Mouse (Mus musculus) G1E-ER4 (cell line): ENCODE measurements around the gene Mpeg1. TPM values are rescaled to one million over a fixed set of nuclear protein-coding genes. Genes with fewer than 3 reads are reported as not detected.

ENCODE experiments used
- GATA1 ChIP-seq: IDR thresholded peaks from one replicate; pipeline ENCODE4 v1.8.0; 2012; ENCODE audit warnings: low read length, inconsistent platforms
- polyA plus RNA-seq: library from polyadenylated mRNA; stranded (reverse); fragments of >175 nt; gene quantifications from 2 replicates; pipeline ENCODE4 v1.2.3, GENCODE M21; 2012

Gene Mpeg1
- not detected in 2 replicates for polyA plus RNA-seq

DNA sequence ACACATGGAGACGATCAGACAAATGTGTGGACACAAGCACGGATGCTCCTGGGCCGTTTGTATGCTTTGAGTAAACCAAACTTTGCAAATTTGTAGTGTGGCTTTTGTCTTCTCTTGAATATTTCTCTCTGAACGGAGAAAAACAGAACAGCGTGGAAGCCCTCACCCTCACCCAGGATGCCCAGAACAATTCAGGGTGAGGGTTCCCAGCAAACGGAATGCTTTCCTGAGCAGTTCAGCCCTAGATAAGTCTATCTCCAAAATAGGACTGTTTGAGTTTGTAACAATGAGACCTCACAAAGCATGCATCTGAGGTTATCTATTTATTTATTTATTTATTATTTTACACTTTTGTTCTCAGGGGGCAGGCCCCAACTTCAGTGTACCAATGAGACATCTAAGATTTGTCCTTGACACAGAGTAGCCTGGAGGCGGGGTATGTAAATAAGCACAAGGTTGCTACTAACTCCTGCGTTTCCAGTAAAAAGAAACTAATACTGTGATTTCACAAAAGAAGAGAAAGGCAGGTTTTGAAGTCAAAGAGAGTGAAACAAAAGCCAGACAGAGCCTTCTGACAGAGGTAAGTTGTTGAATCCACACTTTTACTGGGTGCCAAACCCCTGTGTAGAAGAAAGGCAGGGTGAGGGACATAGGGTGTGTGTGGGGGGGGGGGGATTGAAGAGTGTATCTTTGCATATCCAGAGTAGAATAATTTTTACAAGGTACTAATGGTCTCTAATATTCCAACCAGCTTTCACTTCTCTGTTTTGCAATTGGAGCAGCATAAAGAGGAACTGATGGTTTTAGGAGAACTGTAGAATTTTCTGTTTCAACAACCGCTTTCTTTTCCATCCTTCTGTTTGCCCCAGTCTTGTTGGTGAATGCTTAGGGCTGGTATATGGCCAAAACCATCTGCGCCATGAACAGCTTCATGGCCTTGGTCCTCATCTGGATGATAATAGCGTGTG is at the start of gene Mpeg1:
Mpeg1 (plus strand) TSS at position 498 of the 968 bp plus-strand sequence.
- TF ChIP-seq GATA1, result no peak

DNA sequence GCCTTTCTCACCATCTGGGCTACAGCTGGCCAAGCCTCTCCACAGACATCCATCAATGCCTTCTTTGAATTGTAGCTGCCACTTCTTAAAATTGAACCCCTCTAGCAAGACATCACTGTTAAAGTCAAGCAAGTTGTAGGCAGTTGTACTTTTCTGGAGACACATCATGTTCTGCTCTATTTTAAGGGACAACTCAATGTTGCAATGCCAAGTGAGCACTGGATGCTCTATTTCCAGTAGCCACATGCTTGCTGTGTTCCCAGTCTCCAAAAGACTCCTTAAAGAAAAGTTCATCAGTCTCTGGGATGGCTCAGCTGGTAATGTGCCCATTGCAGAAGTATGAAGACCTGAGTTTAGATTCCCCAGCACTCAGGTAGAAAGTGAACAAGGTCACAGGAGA is 46.8 kb upstream of the Mpeg1 start:
- no peak for TF ChIP-seq GATA1

DNA sequence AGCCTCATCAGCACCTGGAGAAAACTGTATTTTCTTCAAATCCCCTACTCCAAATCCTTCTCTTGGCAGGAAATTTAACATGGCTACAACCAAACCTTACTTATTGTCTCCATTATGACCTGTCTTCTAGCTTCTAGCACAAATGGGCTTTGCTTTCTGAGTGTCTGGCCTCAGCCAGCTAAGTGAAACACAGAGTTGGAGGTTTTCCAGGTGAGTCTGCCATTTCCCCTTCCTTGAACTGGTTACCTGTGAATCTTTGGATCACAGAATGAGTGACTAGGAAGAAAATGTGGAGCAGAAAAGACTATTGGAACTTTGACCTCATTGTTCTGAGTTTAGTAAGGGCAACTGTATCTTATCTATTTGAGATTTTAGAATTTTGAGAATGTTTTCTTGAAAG is 43.2 kb upstream of the Mpeg1 start, which contains the start of gene Olfr1441:
Olfr1441 (plus strand) TSS at position 73 of the 400 bp plus-strand sequence.
- TF ChIP-seq GATA1, result no peak

DNA sequence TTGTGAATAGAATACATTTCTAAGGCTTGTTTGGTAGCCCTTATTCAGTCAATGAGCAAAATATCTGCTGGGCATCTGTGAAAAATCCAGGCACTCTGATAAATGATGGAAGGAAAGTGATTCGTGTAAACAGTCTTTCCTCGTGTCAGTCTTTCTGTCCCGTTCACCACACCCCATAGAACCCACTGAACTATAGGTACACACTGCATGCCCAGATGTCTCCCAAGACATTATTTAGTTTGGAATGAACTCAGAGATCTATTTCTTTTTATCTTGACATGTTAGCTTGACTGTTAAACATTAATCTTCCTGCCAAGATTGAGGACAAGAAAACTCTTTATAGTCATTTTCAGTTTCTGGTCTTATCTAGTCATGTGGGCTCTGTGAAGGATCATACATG is 42.3 kb upstream of the Mpeg1 start:
- no peak for TF ChIP-seq GATA1

DNA sequence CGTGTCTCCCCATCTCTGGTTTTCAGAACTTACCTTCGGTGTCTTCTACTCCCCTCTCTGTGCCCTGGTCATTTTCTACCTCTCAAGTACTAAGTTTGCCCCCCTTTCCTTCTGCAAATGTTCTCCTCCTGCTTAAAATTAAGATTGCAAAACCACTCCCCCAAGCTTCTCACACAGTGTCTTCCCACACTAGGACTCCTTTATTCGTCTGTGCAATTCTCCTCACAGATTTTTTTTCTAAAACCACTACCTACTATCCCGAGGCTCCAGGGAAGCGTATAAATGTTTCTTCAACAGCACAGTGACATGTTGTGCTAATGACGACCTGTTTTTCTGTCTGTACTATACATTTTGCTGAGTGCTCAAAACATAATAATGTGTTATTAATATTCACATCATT is 40.0 kb upstream of the Mpeg1 start:
- no peak for TF ChIP-seq GATA1

DNA sequence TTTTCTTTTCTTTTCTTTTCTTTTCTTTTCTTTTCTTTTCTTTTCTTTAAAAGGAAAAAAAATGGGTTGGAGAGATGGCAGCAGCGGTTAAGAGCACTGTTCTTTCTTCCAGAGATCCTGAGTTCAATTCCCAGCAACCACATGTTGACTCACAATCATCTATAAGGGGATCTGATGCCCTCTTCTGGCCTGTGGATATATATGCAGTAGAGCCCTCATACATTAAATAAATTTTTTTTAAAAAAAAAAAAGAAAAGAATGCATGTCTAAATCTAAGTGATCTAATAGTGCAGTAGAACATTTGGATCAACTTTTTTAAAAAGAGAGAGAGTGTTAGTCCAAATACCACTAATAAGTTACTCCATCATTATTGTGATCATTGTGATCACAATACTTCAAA is 38.9 kb upstream of the Mpeg1 start:
- no peak for TF ChIP-seq GATA1

DNA sequence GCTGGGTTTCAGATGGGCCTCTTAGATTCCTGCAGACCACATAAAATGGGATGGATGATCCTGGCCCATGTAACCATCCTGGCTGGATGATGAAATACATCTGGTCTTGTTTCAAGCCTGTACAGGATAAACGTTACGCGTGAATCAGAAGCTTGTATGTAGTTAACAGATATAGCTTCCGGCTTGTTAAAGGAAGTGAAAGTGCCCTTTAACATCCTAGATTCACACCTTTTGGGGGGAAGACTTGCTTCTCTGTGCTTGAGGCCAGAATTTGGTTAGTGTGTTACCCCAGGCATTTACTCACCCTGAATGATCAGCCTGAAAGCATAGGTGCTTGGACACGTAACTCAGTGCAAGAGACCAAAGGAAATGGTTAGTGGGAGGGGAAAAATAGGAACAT is 33.5 kb upstream of the Mpeg1 start:
- TF ChIP-seq GATA1, result no peak

DNA sequence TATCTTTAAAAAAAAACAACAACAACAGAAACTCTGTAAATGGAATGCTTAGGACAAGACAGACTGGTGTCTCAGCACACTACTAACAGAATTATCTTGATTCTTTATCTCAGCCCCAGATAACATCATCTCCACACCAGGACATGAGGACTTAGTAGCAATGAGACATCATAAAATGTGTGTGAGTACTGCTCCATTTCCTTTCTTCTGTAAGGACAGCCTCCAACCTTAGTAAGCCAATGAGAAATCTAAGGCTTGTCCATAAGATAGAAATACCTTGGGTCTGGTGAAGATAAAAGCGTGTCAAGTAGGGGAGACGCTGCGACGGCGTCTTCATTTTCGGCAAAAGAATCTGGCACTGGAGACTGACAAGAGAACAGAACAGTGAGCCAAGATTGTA is 33.0 kb upstream of the Mpeg1 start, which contains the start of gene Pfpl:
Pfpl (plus strand) TSS at position 301 of the 400 bp plus-strand sequence.
- TF ChIP-seq GATA1, result no peak

DNA sequence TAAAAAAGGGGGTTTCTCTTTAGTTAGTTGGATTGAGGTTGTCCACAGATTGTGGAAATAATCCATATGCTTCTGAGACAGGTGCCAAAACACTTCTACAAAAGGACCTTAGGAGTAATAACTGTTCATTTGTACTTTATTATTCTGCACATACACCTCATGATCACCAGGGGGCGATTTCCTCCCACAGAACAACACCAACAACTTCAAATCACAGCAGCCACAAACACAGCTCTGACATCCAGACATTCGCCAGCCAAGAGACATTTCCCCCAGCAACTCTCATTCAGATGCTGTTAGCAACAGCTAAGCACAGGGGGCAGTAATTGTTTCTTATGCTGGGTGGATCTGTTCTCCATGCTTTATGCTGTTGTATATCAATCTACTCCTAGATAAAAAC is 27.5 kb upstream of the Mpeg1 start:
- TF ChIP-seq GATA1, result no peak

DNA sequence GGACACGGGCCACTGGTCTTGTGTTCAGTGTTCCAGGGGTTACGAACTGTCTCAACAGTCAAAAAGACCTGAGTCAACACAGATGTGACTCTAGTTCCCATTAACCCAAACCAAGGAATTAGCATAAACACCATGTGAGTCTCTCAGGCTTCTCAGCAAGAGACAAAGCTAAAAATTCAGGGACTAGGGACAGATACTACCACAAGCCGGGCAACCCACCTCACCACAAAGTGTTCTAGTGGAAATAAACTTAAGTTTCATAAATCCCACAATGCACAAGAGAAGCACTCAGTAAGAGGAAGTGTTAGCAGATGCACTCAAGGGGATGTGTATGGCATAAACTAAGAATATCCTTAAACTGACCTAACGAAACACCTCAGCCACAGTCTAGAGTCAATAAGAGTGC is 25.6 kb upstream of the Mpeg1 start:
- TF ChIP-seq GATA1, result no peak

DNA sequence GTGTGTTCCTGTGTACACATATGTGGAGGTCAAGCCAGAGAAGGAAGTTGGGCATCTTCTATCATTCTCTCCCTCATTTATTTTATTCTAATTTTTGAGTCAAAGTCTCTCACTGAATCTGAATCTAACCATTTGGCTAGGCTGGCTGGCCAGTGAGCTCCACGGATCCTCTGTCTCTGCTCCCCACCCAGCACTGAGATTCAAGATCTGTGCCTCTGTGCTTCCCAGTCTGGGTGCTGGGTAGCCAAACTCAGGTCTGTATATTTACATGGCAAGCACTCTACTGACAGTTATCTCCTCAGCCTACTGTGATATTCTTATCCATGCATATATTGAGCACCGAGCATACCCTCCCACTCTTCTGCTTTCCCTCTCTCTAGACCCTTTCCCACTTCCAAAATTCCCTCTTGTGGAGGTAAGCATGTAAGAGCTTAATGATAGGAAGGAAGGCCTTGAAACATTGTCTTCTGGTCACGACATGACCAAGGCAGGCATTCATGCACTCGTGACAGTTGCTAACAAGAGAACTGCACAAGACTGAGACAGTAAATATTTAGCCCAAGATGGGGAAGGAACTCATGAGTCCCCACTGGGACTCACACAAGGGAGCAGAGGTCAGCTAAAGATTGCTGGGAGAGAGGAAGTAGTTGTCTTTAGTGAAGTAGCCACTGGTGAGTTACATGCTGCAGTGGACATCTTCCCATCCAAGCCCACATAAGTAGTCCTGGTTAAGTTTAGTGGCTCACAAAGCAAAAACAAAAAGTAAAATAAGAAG is 24.6 kb upstream of the Mpeg1 start:
- TF ChIP-seq GATA1, result no peak

DNA sequence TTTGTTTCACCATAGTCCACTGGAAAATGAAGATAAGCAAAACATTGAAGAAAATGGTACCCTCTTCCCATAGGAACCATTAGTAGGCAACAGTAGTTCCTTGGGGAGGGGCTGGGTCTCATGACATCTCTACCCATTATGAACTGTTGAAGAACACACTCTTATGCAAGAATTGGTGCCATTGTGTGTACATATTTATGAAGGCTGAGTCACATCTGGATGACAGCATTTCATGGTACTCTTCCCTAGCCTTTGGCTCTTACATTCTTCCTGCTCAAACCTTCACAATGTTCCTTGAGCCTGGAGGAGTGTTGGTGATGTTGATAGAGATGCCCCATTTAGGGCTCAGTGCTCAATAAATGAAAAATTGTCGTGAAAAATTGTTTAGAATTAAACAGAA is 21.0 kb upstream of the Mpeg1 start:
- no peak for TF ChIP-seq GATA1

DNA sequence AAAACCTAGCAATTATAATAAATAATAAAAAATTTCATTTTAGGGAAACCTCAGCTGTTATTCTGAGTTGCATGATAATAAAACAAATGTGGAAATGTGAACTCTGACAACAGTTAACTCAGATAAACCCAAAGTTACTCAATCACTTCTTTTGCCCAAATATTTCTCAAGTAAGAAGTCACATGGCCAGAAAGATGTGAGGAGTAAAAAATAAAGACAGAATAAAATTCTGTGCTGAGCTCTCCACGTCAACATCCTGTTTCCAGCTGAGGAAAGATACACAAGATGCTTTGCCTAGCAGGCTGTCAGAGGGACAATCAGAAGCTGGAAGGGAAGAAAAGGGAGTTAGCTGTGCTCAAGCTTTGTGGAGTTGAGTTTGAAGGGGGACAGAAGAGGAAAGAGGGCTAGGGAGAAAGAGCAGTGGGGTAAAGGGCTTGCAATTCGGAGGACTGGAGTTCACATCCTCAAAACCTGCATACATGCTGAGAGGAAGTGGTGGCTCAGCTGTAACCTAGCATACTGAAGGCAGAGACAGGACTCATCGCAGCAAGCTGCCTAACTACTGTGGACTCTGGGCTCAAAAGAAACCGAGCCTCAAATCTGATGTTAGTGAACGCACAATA is 20.4 kb upstream of the Mpeg1 start:
- no peak for TF ChIP-seq GATA1

DNA sequence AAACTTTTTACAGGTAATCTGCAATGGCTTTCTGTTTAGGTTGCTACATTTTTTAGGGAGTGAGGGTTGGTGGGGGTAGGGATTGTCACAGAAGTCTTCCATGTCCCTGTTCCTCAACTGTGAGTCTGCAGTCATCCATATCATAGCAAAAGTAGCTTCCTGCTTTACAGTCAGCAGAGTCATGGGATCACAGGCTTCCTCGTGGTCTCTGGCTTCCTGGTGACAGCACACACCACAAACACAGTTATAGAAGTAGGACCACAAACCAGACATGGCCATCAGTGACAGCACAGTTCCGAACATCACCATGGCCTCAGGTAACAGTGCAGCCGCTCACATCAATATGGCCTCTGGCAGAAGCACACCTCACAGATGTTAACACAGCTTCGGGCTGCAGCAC is 18.0 kb upstream of the Mpeg1 start:
- TF ChIP-seq GATA1, result no peak

DNA sequence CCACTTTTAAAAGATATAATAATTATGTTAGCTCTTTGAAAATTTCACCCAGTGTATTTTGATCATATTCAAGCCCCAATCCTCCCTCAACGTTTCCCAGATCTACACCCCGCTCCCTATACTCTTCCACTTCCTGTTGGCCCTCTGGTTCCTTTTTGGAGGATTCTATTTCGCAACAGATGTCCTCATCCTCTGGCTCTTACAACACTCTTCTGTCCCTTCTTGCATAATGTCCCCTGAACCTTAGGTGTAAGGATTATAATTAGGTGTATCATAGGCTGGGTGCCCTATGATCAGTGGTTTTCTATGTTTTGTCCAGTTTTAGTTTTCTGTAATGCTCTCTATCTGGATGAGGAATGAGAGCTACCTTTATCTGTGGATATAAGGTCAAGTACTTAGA is 15.6 kb upstream of the Mpeg1 start:
- no peak for TF ChIP-seq GATA1
